Mouse (Mus musculus) limb, embryonic 11.5 days (tissue): Measurements from ENCODE around the gene Hebp2. TPM values are rescaled to one million over a fixed set of nuclear protein-coding genes. Genes with fewer than 3 reads are reported as not detected.
A peak's percentile ranks its signal among the peaks of the same experiment; 100 is the strongest.

Experiments used
- ATAC-seq: fragments of 200-750 bp; cut with Nextera tagmentation; 2 replicates; pipeline ENCODE4 v1.8.0; 2017; ENCODE audit warnings: low read depth; ENCODE audit not compliant: insufficient number of reproducible peaks, low FRiP score, low TSS enrichment
- DNase-seq: peaks from one replicate; pipeline ENCODE4 v3.0.0-alpha.2; 2015; ENCODE audit warnings: low spot score
- H3K27ac ChIP-seq: fragments of 300-500 bp; sonication (generic); replicated peaks from 2 replicates; pipeline ENCODE4 v1.5.1; 2014; ENCODE audit warnings: low read depth, mild to moderate bottlenecking, low read length
- H3K27me3 ChIP-seq: fragments of 300-500 bp; sonication (generic); 2 replicates; pipeline ENCODE4 v1.6.1; 2014; ENCODE audit warnings: mild to moderate bottlenecking, low read length, mixed read lengths; ENCODE audit not compliant: control insufficient read depth, insufficient read depth
- H3K36me3 ChIP-seq: fragments of 300-500 bp; sonication (generic); 2 replicates; pipeline ENCODE4 v1.6.1; 2014; ENCODE audit warnings: mild to moderate bottlenecking, low read length, moderate library complexity, mixed read lengths; ENCODE audit not compliant: control insufficient read depth, insufficient read depth
- H3K4me1 ChIP-seq: fragments of 300-500 bp; sonication (generic); 2 replicates; pipeline ENCODE4 v1.6.1; 2014; ENCODE audit warnings: low read length, mixed read lengths; ENCODE audit not compliant: control insufficient read depth, insufficient read depth
- H3K4me2 ChIP-seq: fragments of 300-500 bp; sonication (generic); 2 replicates; pipeline ENCODE4 v1.6.1; 2014; ENCODE audit warnings: low read depth, mild to moderate bottlenecking, moderate library complexity; ENCODE audit not compliant: severe bottlenecking
- H3K4me3 ChIP-seq: fragments of 300-500 bp; sonication (generic); 2 replicates; pipeline ENCODE4 v1.5.1; 2014; ENCODE audit warnings: low read depth, low read length
- H3K9ac ChIP-seq: fragments of 300-500 bp; sonication (generic); 2 replicates; pipeline ENCODE4 v1.6.1; 2014; ENCODE audit warnings: mild to moderate bottlenecking, low read length
- H3K9me3 ChIP-seq: fragments of 300-500 bp; sonication (generic); 2 replicates; pipeline ENCODE4 v1.6.1; 2016; ENCODE audit warnings: low read length; ENCODE audit not compliant: control insufficient read depth
- WGBS: fragments of 180-500 bp; shearing (Covaris S2); extraction: QIAGEN DNeasy Blood & Tissue Kit; methylation state at CpG from one replicate; pipeline ENCODE4 v1.1.7; 2014; 5-methylcytosine and 5-hydroxymethylcytosine counted together
- polyA plus RNA-seq: library from polyadenylated mRNA; unstranded; fragments of >200 nt; fragmentation: Nextera tagmentation; extraction: Ambion mirVana; gene quantifications from 2 replicates; pipeline ENCODE4 v1.2.1, GENCODE M21; 2014

The Hebp2 gene
- polyA plus RNA-seq, 1 experiment from 2014 or later: 19.7 TPM

GRCm38 (mm10) chr10:18507869-18508473 lies 37.9 kb downstream of the Hebp2 start:
- no peak overlapping the region for H3K9ac ChIP-seq
- no peaks in the 10 kb centered on the region for H3K36me3 ChIP-seq
- DNase-seq (no peak), ATAC-seq (no peak)
- H3K27ac ChIP-seq: no peak overlapping the region
- no peak overlapping the region for H3K4me3 ChIP-seq
- H3K4me1 ChIP-seq: peaks cover 13% of the 10 kb centered on the region
- 63% methylated on average over 2 of the region's 2 CpGs for WGBS
- no peak overlapping the region for H3K4me2 ChIP-seq
- H3K27me3 ChIP-seq: no peaks in the 10 kb centered on the region
- no peaks in the 10 kb centered on the region for H3K9me3 ChIP-seq

- peak; percentile 34 for DNase-seq
- no peak overlapping the region for H3K4me2 ChIP-seq
- no peak overlapping the region for H3K4me3 ChIP-seq
- H3K36me3 ChIP-seq: no peaks in the 10 kb centered on the region
- 45% methylated on average over 6 of the region's 6 CpGs for WGBS
- H3K4me1 ChIP-seq: peaks cover 13% of the 10 kb centered on the region
- ATAC-seq: no peak
- H3K9me3 ChIP-seq: no peaks in the 10 kb centered on the region
- H3K27me3 ChIP-seq: no peaks in the 10 kb centered on the region
- H3K27ac ChIP-seq: no peak overlapping the region; the same call in 1 of the 2 replicates
- no peak overlapping the region for H3K9ac ChIP-seq
Observed at GRCm38 (mm10) chr10:18506501-18506946, 39.4 kb downstream of the Hebp2 start.

- Histone ChIP-seq H3K9me3 (no peaks in the 10 kb centered on the region), H3K27ac (no peak overlapping the region), H3K36me3 (no peaks in the 10 kb centered on the region), H3K4me2 (no peak overlapping the region), H3K9ac (no peak overlapping the region), H3K4me1 (peaks cover 13% of the 10 kb centered on the region), H3K27me3 (no peaks in the 10 kb centered on the region), H3K4me3 (no peak overlapping the region)
- ATAC-seq (no peak), DNase-seq (peak; percentile 49)
- 25% methylated on average over 10 of the region's 10 CpGs for WGBS
Observed at GRCm38 (mm10) chr10:18505690-18506089, 40.2 kb downstream of the Hebp2 start.

GRCm38 (mm10) chr10:18501997-18502396 lies 43.9 kb downstream of the Hebp2 start:
- no peak overlapping the region for H3K9ac ChIP-seq
- H3K4me1 ChIP-seq: peaks cover 13% of the 10 kb centered on the region
- DNase-seq (no peak), ATAC-seq (no peak)
- no peak overlapping the region for H3K27ac ChIP-seq
- no peak overlapping the region for H3K4me2 ChIP-seq
- WGBS: 76% methylated on average over 3 of the region's 3 CpGs
- no peak overlapping the region for H3K4me3 ChIP-seq
- H3K36me3 ChIP-seq: no peaks in the 10 kb centered on the region
- no peaks in the 10 kb centered on the region for H3K9me3 ChIP-seq
- no peaks in the 10 kb centered on the region for H3K27me3 ChIP-seq

GRCm38 (mm10) chr10:18497066-18497465 lies 48.8 kb downstream of the Hebp2 start:
- ATAC-seq: no peak

GRCm38 (mm10) chr10:18494249-18494648 lies 51.6 kb downstream of the Hebp2 start:
- H3K4me1 ChIP-seq: no peaks in the 10 kb centered on the region
- DNase-seq: no peak
- no peak overlapping the region for H3K4me3 ChIP-seq
- WGBS: 75% methylated on average over 7 of the region's 7 CpGs
- no peaks in the 10 kb centered on the region for H3K9me3 ChIP-seq
- H3K36me3 ChIP-seq: no peaks in the 10 kb centered on the region
- H3K27ac ChIP-seq: no peak overlapping the region
- H3K9ac ChIP-seq: no peak overlapping the region
- H3K27me3 ChIP-seq: no peaks in the 10 kb centered on the region
- H3K4me2 ChIP-seq: no peak overlapping the region
- ATAC-seq: no peak

More at GRCm38 (mm10) chr10:18497066-18497465, 48.8 kb downstream of the Hebp2 start:
- H3K27me3 ChIP-seq: no peaks in the 10 kb centered on the region
- H3K9me3 ChIP-seq: no peaks in the 10 kb centered on the region
- H3K27ac ChIP-seq: no peak overlapping the region
- no peak overlapping the region for H3K4me3 ChIP-seq
- no peaks in the 10 kb centered on the region for H3K36me3 ChIP-seq
- no peak overlapping the region for H3K4me2 ChIP-seq
- DNase-seq: no peak
- WGBS: 79% methylated on average over 7 of the region's 7 CpGs
- no peak overlapping the region for H3K9ac ChIP-seq
- no peaks in the 10 kb centered on the region for H3K4me1 ChIP-seq

GRCm38 (mm10) chr10:18493010-18493894 lies 52.6 kb downstream of the Hebp2 start:
- Histone ChIP-seq H3K27me3 (no peaks in the 10 kb centered on the region), H3K4me3 (no peak overlapping the region), H3K4me1 (no peaks in the 10 kb centered on the region), H3K4me2 (no peak overlapping the region), H3K9me3 (no peaks in the 10 kb centered on the region), H3K27ac (no peak overlapping the region), H3K36me3 (no peaks in the 10 kb centered on the region), H3K9ac (no peak overlapping the region)
- 88% methylated on average over 11 of the region's 11 CpGs for WGBS
- no peak for ATAC-seq
- DNase-seq: no peak

GRCm38 (mm10) chr10:18491952-18492351 lies 53.9 kb downstream of the Hebp2 start:
- H3K4me3 ChIP-seq: no peak overlapping the region
- ATAC-seq: no peak
- no peak overlapping the region for H3K9ac ChIP-seq
- no peaks in the 10 kb centered on the region for H3K36me3 ChIP-seq
- H3K9me3 ChIP-seq: no peaks in the 10 kb centered on the region
- H3K27ac ChIP-seq: no peak overlapping the region
- H3K27me3 ChIP-seq: no peaks in the 10 kb centered on the region
- H3K4me2 ChIP-seq: no peak overlapping the region
- H3K4me1 ChIP-seq: no peaks in the 10 kb centered on the region
- DNase-seq: no peak
- 88% methylated on average over 4 of the region's 4 CpGs for WGBS
